Mouse (Mus musculus) hindbrain, embryonic 11.5 days (tissue): ENCODE measurements around the gene Rmi1. TPM values are rescaled to one million over a fixed set of nuclear protein-coding genes. Genes with fewer than 3 reads are reported as not detected.
"Not testable (repeated sequence)": the region's sequence is repeated elsewhere in the genome, so short reads cannot be mapped to it uniquely, and the experiment has no call there.

Source experiments
- ATAC-seq: fragments of 200-750 bp; cut with Nextera tagmentation; 2 replicates; pipeline ENCODE4 v1.8.0; 2017; ENCODE audit warnings: mild to moderate bottlenecking, moderate TSS enrichment, moderate library complexity; ENCODE audit not compliant: low FRiP score
- DNase-seq: peaks from one replicate; pipeline ENCODE4 v3.0.0-alpha.2; 2015; ENCODE audit warnings: low spot score
- H3K27ac ChIP-seq: fragments of 300-500 bp; sonication (generic); 2 replicates; pipeline ENCODE4 v1.5.1; 2014; ENCODE audit warnings: mild to moderate bottlenecking, low read depth, low read length
- H3K27me3 ChIP-seq: fragments of 300-500 bp; sonication (generic); 2 replicates; pipeline ENCODE4 v1.6.1; 2014; ENCODE audit warnings: mild to moderate bottlenecking, low read length, moderate library complexity, mixed read lengths; ENCODE audit not compliant: control insufficient read depth, insufficient read depth
- H3K36me3 ChIP-seq: fragments of 300-500 bp; sonication (generic); 2 replicates; pipeline ENCODE4 v1.6.1; 2014; ENCODE audit warnings: mild to moderate bottlenecking, low read length, moderate library complexity, mixed read lengths; ENCODE audit not compliant: control insufficient read depth, insufficient read depth
- H3K4me1 ChIP-seq: fragments of 300-500 bp; sonication (generic); replicated peaks from 2 replicates; pipeline ENCODE4 v1.6.1; 2014; ENCODE audit warnings: low read length, mixed read lengths; ENCODE audit not compliant: control insufficient read depth, insufficient read depth
- H3K4me2 ChIP-seq: fragments of 300-500 bp; sonication (generic); replicated peaks from 2 replicates; pipeline ENCODE4 v1.6.1; 2014; ENCODE audit warnings: mild to moderate bottlenecking, low read depth, low read length
- H3K4me3 ChIP-seq: fragments of 300-500 bp; sonication (generic); 2 replicates; pipeline ENCODE4 v1.5.1; 2014; ENCODE audit warnings: low read depth, low read length
- H3K9ac ChIP-seq: fragments of 300-500 bp; sonication (generic); 2 replicates; pipeline ENCODE4 v1.6.1; 2014; ENCODE audit warnings: low read depth, low read length
- H3K9me3 ChIP-seq: fragments of 300-500 bp; sonication (generic); 2 replicates; pipeline ENCODE4 v1.6.1; 2016; ENCODE audit warnings: low read length; ENCODE audit not compliant: control insufficient read depth
- WGBS: fragments of 180-500 bp; shearing (Covaris S2); extraction: QIAGEN DNeasy Blood & Tissue Kit; methylation state at CpG from one replicate; pipeline ENCODE4 v1.1.7; 2014; 5-methylcytosine and 5-hydroxymethylcytosine counted together
- polyA plus RNA-seq: library from polyadenylated mRNA; unstranded; fragments of >200 nt; fragmentation: Nextera tagmentation; extraction: Ambion mirVana; gene quantifications from 2 replicates; pipeline ENCODE4 v1.2.1, GENCODE M21; 2014

Rmi1 gene
- polyA plus RNA-seq, 1 experiment from 2014 or later: 34.4 TPM

GRCm38 (mm10) chr13:58389324-58389951, 12.6 kb upstream of the Rmi1 start:
- ATAC-seq: no peak

DNA sequence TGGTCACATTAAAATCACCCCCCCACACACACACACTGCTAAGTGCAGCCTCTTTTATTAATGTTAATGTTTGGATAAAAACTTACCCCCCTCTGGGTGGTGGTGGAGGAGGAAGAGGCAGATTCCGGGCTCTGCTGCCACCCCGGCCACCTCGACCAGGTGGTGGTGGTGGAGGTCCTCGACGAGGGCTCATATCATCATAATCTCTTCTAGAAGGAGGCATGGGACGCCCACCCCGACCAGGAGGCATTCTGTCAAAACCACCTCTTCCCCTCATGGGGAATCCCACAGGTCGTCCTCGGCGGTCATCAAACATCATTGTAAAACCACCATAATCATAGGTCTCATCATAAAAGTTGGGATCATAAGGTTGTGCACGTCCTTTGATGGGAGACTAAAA, 7.7 kb upstream of the Rmi1 start:
- not testable (repeated sequence) for H3K4me1 ChIP-seq, H3K4me3 ChIP-seq, H3K9ac ChIP-seq, H3K27ac ChIP-seq, H3K9me3 ChIP-seq, ATAC-seq, H3K27me3 ChIP-seq, DNase-seq, H3K4me2 ChIP-seq
- H3K36me3 ChIP-seq: peaks cover 16% of the 10 kb centered on the region
- WGBS: 87% methylated on average over 11 of the region's 11 CpGs

More at GRCm38 (mm10) chr13:58389324-58389951, 12.6 kb upstream of the Rmi1 start:
- Histone ChIP-seq H3K4me1 (no peaks in the 10 kb centered on the region), H3K9me3 (no peaks in the 10 kb centered on the region), H3K9ac (no peak overlapping the region), H3K27ac (no peak overlapping the region), H3K36me3 (peaks cover 4% of the 10 kb centered on the region; the same call in 1 of the 2 replicates), H3K27me3 (no peaks in the 10 kb centered on the region), H3K4me3 (no peak overlapping the region), H3K4me2 (no peak overlapping the region)
- no peak for DNase-seq
- WGBS: 76% methylated on average over 2 of the region's 2 CpGs

DNA sequence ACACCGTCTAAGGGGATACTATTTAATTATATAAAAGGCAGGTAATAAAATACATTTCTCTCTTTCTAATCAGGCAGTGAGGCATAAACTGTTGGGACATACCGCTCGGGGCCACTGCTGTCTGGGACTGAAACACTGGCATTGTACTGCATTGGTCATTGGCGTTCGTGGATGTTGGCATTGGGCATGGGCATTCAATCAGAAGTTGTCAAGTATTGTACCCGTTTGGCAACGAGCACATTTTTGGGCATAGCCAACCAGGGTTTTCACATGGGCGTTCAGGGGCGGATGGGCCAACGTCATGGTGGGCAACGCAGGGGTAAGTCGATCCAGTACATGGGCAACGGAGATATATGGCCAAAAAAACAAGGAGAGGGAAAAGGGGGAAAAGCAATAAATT, 4.4 kb upstream of the Rmi1 start:
- Histone ChIP-seq H3K4me3 (no peak overlapping the region), H3K27ac (no peak overlapping the region), H3K4me2 (no peak overlapping the region), H3K4me1 (no peaks in the 10 kb centered on the region), H3K9ac (no peak overlapping the region), H3K36me3 (peaks cover 14% of the 10 kb centered on the region), H3K9me3 (no peaks in the 10 kb centered on the region), H3K27me3 (no peaks in the 10 kb centered on the region)
- 93% methylated on average over 13 of the region's 13 CpGs for WGBS
- no peak for DNase-seq
- ATAC-seq: no peak

GRCm38 (mm10) chr13:58400576-58400975, 1.5 kb upstream of the Rmi1 start:
- peaks cover 8% of the 10 kb centered on the region for H3K36me3 ChIP-seq
- peak overlapping the region; percentile 100 for H3K9ac ChIP-seq
- H3K4me3 ChIP-seq: peak overlapping the region; percentile 82
- 1% methylated on average over 11 of the region's 11 CpGs for WGBS
- H3K4me1 ChIP-seq: no peaks in the 10 kb centered on the region
- DNase-seq (peak; percentile 46), ATAC-seq (no peak)
- no peaks in the 10 kb centered on the region for H3K27me3 ChIP-seq
- no peak overlapping the region for H3K27ac ChIP-seq
- peak overlapping the region; percentile 64 for H3K4me2 ChIP-seq
- no peaks in the 10 kb centered on the region for H3K9me3 ChIP-seq

- Histone ChIP-seq H3K9ac (peak overlapping the region; percentile 100), H3K4me1 (no peaks in the 10 kb centered on the region), H3K9me3 (no peaks in the 10 kb centered on the region), H3K4me2 (peak overlapping the region; percentile 64), H3K27me3 (no peaks in the 10 kb centered on the region), H3K36me3 (peaks cover 4% of the 10 kb centered on the region), H3K27ac (peak overlapping the region; percentile 98), H3K4me3 (peak overlapping the region; percentile 82)
- peak; percentile 84 for DNase-seq
- under 1% methylated on average over 42 of the region's 100 CpGs for WGBS
- peak; percentile 66 for ATAC-seq
Observed at GRCm38 (mm10) chr13:58401135-58402002, 679 bp upstream of the Rmi1 start.

- Histone ChIP-seq H3K27ac (peak overlapping the region; percentile 98), H3K4me3 (peak overlapping the region; percentile 82), H3K27me3 (no peaks in the 10 kb centered on the region), H3K4me2 (peak overlapping the region; percentile 58), H3K9ac (peak overlapping the region; percentile 100), H3K4me1 (no peaks in the 10 kb centered on the region), H3K9me3 (no peaks in the 10 kb centered on the region), H3K36me3 (peaks cover 1% of the 10 kb centered on the region)
- no peak for DNase-seq
- WGBS: 0% methylated on average over 17 of the region's 48 CpGs
- peak; percentile 67 for ATAC-seq
Observed at GRCm38 (mm10) chr13:58402744-58403110, 679 bp downstream of the Rmi1 start.

GRCm38 (mm10) chr13:58403243-58403642, 1.2 kb downstream of the Rmi1 start, which contains the start of gene Hnrnpk:
Gene Hnrnpk, minus strand, starts transcription at chr13:58403343.
- WGBS: 8% methylated on average over 17 of the region's 17 CpGs
- not testable (repeated sequence) for ATAC-seq

DNA sequence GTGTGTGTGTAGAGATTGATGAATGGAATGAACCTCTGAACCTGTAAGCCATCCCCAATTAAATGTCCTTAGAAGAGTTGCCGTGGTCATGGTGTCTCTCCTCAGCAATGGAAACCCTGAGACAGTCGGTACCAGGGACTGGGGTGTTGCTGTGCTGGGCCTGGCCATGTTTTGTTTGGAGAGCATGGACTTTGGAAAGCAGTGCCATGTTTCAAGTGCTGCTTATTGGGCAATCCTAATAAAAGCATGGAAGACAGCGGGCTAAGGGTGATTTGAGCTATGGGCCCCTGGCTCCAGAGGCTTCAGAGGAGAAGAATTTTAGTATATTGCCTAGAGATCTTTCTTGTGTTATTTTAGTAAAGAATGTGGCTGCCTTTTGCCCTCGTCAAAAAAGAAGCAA, 9.0 kb downstream of the Rmi1 start:
- H3K9ac ChIP-seq: no peak overlapping the region
- H3K4me3 ChIP-seq: no peak overlapping the region
- H3K9me3 ChIP-seq: no peaks in the 10 kb centered on the region
- H3K36me3 ChIP-seq: no peaks in the 10 kb centered on the region
- H3K4me1 ChIP-seq: no peaks in the 10 kb centered on the region
- H3K27ac ChIP-seq: no peak overlapping the region
- ATAC-seq (no peak), DNase-seq (no peak)
- no peaks in the 10 kb centered on the region for H3K27me3 ChIP-seq
- WGBS: 94% methylated on average over 4 of the region's 4 CpGs
- no peak overlapping the region for H3K4me2 ChIP-seq

More at GRCm38 (mm10) chr13:58403243-58403642, 1.2 kb downstream of the Rmi1 start, which contains the start of gene Hnrnpk:
- Histone ChIP-seq H3K27ac (peak within 1 kb of the TSS; percentile 98), H3K4me2 (peak within 1 kb of the TSS; percentile 58), H3K9ac (peak within 1 kb of the TSS; percentile 100), H3K4me3 (peak within 1 kb of the TSS; percentile 82)
- not testable (repeated sequence) for H3K9me3 ChIP-seq, H3K27me3 ChIP-seq, H3K36me3 ChIP-seq, H3K4me1 ChIP-seq
- peak; percentile 27 for DNase-seq
